Mouse (Mus musculus) E14TG2a.4 (cell line): ENCODE data around the gene Coa6.

ENCODE experiments used
- H3K27me3 ChIP-seq: 2 replicates; pipeline ENCODE4 v1.6.1; 2014; ENCODE audit warnings: low read length, control low read depth; ENCODE audit not compliant: insufficient read depth
- H3K36me3 ChIP-seq: 2 replicates; pipeline ENCODE4 v1.6.1; 2014; ENCODE audit warnings: low read length, control low read depth; ENCODE audit not compliant: insufficient read depth
- H3K4me1 ChIP-seq: replicated peaks from 2 replicates; pipeline ENCODE4 v1.6.1; 2014; ENCODE audit warnings: low read depth, low read length, control low read depth
- H3K4me3 ChIP-seq: replicated peaks from 2 replicates; pipeline ENCODE4 v1.5.1; 2014; ENCODE audit warnings: mild to moderate bottlenecking, low read length
- H3K9me3 ChIP-seq: 2 replicates; pipeline ENCODE4 v1.6.1; 2014; ENCODE audit warnings: low read length, control low read depth
- CTCF ChIP-seq: conservative IDR thresholded peaks from 2 replicates; pipeline ENCODE4 v1.5.1; 2014; ENCODE audit warnings: low read length
- NANOG ChIP-seq: IDR thresholded peaks from 2 replicates; pipeline ENCODE4 v1.6.1; 2014; ENCODE audit warnings: borderline replicate concordance, low read length, mixed read lengths
- POU5F1 ChIP-seq: IDR thresholded peaks from 2 replicates; pipeline ENCODE4 v1.6.1; 2014; ENCODE audit warnings: low read length, borderline replicate concordance

The Coa6 gene

GRCm38 (mm10) chr8:126422174-126422919 is at the start of gene Coa6:
Gene Coa6, plus strand, starts transcription at chr8:126422515.
- H3K4me1 ChIP-seq, result peaks cover 20% of the 10 kb centered on the region
- TF ChIP-seq POU5F1, result no peak
- peak within 1 kb of the TSS; percentile 96 for H3K4me3 ChIP-seq
- no peaks in the 10 kb centered on the region for H3K27me3 ChIP-seq
- peaks cover 41% of the 10 kb centered on the region for H3K36me3 ChIP-seq
- H3K9me3 ChIP-seq, result no peaks in the 10 kb centered on the region

GRCm38 (mm10) chr8:126379580-126379979 is 42.7 kb upstream of the Coa6 start:
- no peak for TF ChIP-seq NANOG
- no peak for TF ChIP-seq CTCF
- no peak for TF ChIP-seq POU5F1
- no peaks in the 10 kb centered on the region for H3K36me3 ChIP-seq
- H3K4me3 ChIP-seq, result no peak overlapping the region
- no peaks in the 10 kb centered on the region for H3K9me3 ChIP-seq
- H3K27me3 ChIP-seq, result peaks cover 3% of the 10 kb centered on the region; the same call in 1 of the 2 replicates
- peaks cover 7% of the 10 kb centered on the region for H3K4me1 ChIP-seq

- no peaks in the 10 kb centered on the region for H3K9me3 ChIP-seq
- no peaks in the 10 kb centered on the region for H3K36me3 ChIP-seq
- no peak for TF ChIP-seq POU5F1
- no peak for TF ChIP-seq NANOG
- TF ChIP-seq CTCF, result no peak
- H3K4me3 ChIP-seq, result no peak overlapping the region
- H3K4me1 ChIP-seq, result peaks cover 7% of the 10 kb centered on the region
- peaks cover 3% of the 10 kb centered on the region; the same call in 1 of the 2 replicates for H3K27me3 ChIP-seq
Measured at GRCm38 (mm10) chr8:126380141-126380540, 42.2 kb upstream of the Coa6 start.

GRCm38 (mm10) chr8:126381299-126381698 is 41.0 kb upstream of the Coa6 start:
- Histone ChIP-seq H3K4me3 (no peak overlapping the region), H3K9me3 (no peaks in the 10 kb centered on the region), H3K27me3 (0 out of 2 replicates have a peak, but pooled peaks cover 3% of the 10 kb centered on the region), H3K4me1 (peaks cover 7% of the 10 kb centered on the region), H3K36me3 (no peaks in the 10 kb centered on the region)
- TF ChIP-seq CTCF (no peak), POU5F1 (no peak), NANOG (no peak)

GRCm38 (mm10) chr8:126382216-126382615 is 40.1 kb upstream of the Coa6 start:
- peaks cover 7% of the 10 kb centered on the region for H3K4me1 ChIP-seq
- H3K9me3 ChIP-seq, result no peaks in the 10 kb centered on the region
- no peak overlapping the region for H3K4me3 ChIP-seq
- H3K27me3 ChIP-seq, result no peaks in the 10 kb centered on the region
- no peaks in the 10 kb centered on the region for H3K36me3 ChIP-seq
- TF ChIP-seq NANOG, result no peak
- no peak for TF ChIP-seq CTCF
- TF ChIP-seq POU5F1, result no peak

GRCm38 (mm10) chr8:126382749-126383148 is 39.6 kb upstream of the Coa6 start:
- Histone ChIP-seq H3K4me1 (peaks cover 7% of the 10 kb centered on the region), H3K27me3 (no peaks in the 10 kb centered on the region), H3K9me3 (no peaks in the 10 kb centered on the region), H3K36me3 (no peaks in the 10 kb centered on the region), H3K4me3 (no peak overlapping the region)
- peak; percentile 61 for TF ChIP-seq CTCF
- TF ChIP-seq NANOG, result no peak

- Histone ChIP-seq H3K27me3 (no peaks in the 10 kb centered on the region), H3K36me3 (no peaks in the 10 kb centered on the region), H3K9me3 (no peaks in the 10 kb centered on the region), H3K4me1 (peaks cover 1% of the 10 kb centered on the region), H3K4me3 (no peak overlapping the region)
- TF ChIP-seq NANOG (no peak), CTCF (no peak), POU5F1 (no peak)
Measured at GRCm38 (mm10) chr8:126387566-126387965, 34.7 kb upstream of the Coa6 start.

GRCm38 (mm10) chr8:126391541-126391940 is 30.8 kb upstream of the Coa6 start:
- no peaks in the 10 kb centered on the region for H3K36me3 ChIP-seq
- no peak overlapping the region for H3K4me3 ChIP-seq
- no peaks in the 10 kb centered on the region; the same call in 1 of the 2 replicates for H3K4me1 ChIP-seq
- H3K27me3 ChIP-seq, result no peaks in the 10 kb centered on the region; the same call in 1 of the 2 replicates
- TF ChIP-seq POU5F1 (no peak), NANOG (no peak), CTCF (no peak)
- no peaks in the 10 kb centered on the region for H3K9me3 ChIP-seq

- Histone ChIP-seq H3K4me1 (no peaks in the 10 kb centered on the region), H3K4me3 (no peak overlapping the region), H3K9me3 (no peaks in the 10 kb centered on the region), H3K36me3 (no peaks in the 10 kb centered on the region), H3K27me3 (no peaks in the 10 kb centered on the region; the same call in 1 of the 2 replicates)
- TF ChIP-seq POU5F1, result no peak
- TF ChIP-seq NANOG, result no peak
- TF ChIP-seq CTCF, result no peak
Measured at GRCm38 (mm10) chr8:126395386-126395785, 26.9 kb upstream of the Coa6 start.
